Mouse (Mus musculus): Measurements from ENCODE around the gene Efcab9.

The Efcab9 gene

GRCm38 (mm10) chr11:32556333-32556990, 24.6 kb upstream of the Efcab9 start:
- in situ Hi-C loops (cut with MboI, MseI), result no loop called here

GRCm38 (mm10) chr11:32555103-32555689, 23.3 kb upstream of the Efcab9 start:
- in situ Hi-C loops (cut with MboI, MseI), result no loop called here

GRCm38 (mm10) chr11:32554141-32555091, 22.5 kb upstream of the Efcab9 start:
- in situ Hi-C loops (cut with MboI, MseI), result no loop called here

- in situ Hi-C loops (cut with MboI, MseI), result no loop called here
Observed at GRCm38 (mm10) chr11:32553311-32554140, 21.6 kb upstream of the Efcab9 start.

GRCm38 (mm10) chr11:32552401-32553090, 20.7 kb upstream of the Efcab9 start:
- in situ Hi-C loops (cut with MboI, MseI), result no loop called here

GRCm38 (mm10) chr11:32551579-32552297, 19.9 kb upstream of the Efcab9 start:
- in situ Hi-C loops (cut with MboI, MseI), result no loop called here

- in situ Hi-C loops (cut with MboI, MseI), result no loop called here
Observed at GRCm38 (mm10) chr11:32551056-32551455, 19.2 kb upstream of the Efcab9 start.

GRCm38 (mm10) chr11:32550102-32550501, 18.2 kb upstream of the Efcab9 start:
- in situ Hi-C loops (cut with MboI, MseI), result no loop called here

GRCm38 (mm10) chr11:32549236-32549635, 17.4 kb upstream of the Efcab9 start:
- in situ Hi-C loops (cut with MboI, MseI), result loop anchor here (5.0 kb wide), 1 partner anchor 342 kb away; the partner anchor contains the start of gene Snrnp25

- in situ Hi-C loops (cut with MboI, MseI), result loop anchor here (5.0 kb wide), 1 partner anchor 341 kb away; the partner anchor contains the start of gene Snrnp25
Observed at GRCm38 (mm10) chr11:32548240-32548639, 16.4 kb upstream of the Efcab9 start.

- in situ Hi-C loops (cut with MboI, MseI), result loop anchor here (5.0 kb wide), 1 partner anchor 340 kb away; the partner anchor contains the start of gene Snrnp25
Observed at GRCm38 (mm10) chr11:32547391-32547947, 15.6 kb upstream of the Efcab9 start.

- in situ Hi-C loops (cut with MboI, MseI), result loop anchor here (5.0 kb wide), 1 partner anchor 339 kb away; the partner anchor contains the start of gene Snrnp25
Observed at GRCm38 (mm10) chr11:32546483-32546882, 14.6 kb upstream of the Efcab9 start.

GRCm38 (mm10) chr11:32545605-32546004, 13.7 kb upstream of the Efcab9 start:
- in situ Hi-C loops (cut with MboI, MseI), result loop anchor here (5.0 kb wide), 1 partner anchor 338 kb away; the partner anchor contains the start of gene Snrnp25

- in situ Hi-C loops (cut with MboI, MseI), result no loop called here
Observed at GRCm38 (mm10) chr11:32544497-32544896, 12.6 kb upstream of the Efcab9 start.

GRCm38 (mm10) chr11:32544041-32544440, 12.2 kb upstream of the Efcab9 start:
- in situ Hi-C loops (cut with MboI, MseI), result no loop called here

GRCm38 (mm10) chr11:32542687-32543411, 11.0 kb upstream of the Efcab9 start:
- in situ Hi-C loops (cut with MboI, MseI), result no loop called here

- in situ Hi-C loops (cut with MboI, MseI), result no loop called here
Observed at GRCm38 (mm10) chr11:32542181-32542580, 10.3 kb upstream of the Efcab9 start.

- in situ Hi-C loops (cut with MboI, MseI), result no loop called here
Observed at GRCm38 (mm10) chr11:32540463-32540862, 8.6 kb upstream of the Efcab9 start.

- in situ Hi-C loops (cut with MboI, MseI), result no loop called here
Observed at GRCm38 (mm10) chr11:32539717-32540116, 7.8 kb upstream of the Efcab9 start.
